7 mouse cellular contexts compared by ENCODE assay signal in genomic region chr1:36784365-36785134, GRCm38 (mm10). TPM values are rescaled to one million over a fixed set of nuclear protein-coding genes. Genes with fewer than 3 reads are reported as not detected.
A peak's percentile ranks its signal among the peaks of the same experiment; 100 is the strongest.
DNase-seq lines count a peak whose midpoint lies in the region; ATAC-seq lines count a peak whose summit lies in the region.

No protein-coding gene starts in this region.

- H3K4me1 ChIP-seq in intestine, embryonic 14.5 days (replicated peaks; ENCODE audit: control insufficient read depth, insufficient read depth, low read length) = peaks cover 14% of the 10 kb centered on the region

- peak overlapping the region; percentile 96 for H3K4me2 ChIP-seq in intestine, embryonic 14.5 days (ENCODE audit: low read length)

- no peaks in the 10 kb centered on the region for H3K9me3 ChIP-seq in intestine, embryonic 14.5 days (ENCODE audit: control insufficient read depth, low read length)

- no peaks in the 10 kb centered on the region for H3K27me3 ChIP-seq in intestine, embryonic 14.5 days (replicated peaks; ENCODE audit: control insufficient read depth, insufficient read depth, low read length)

- peak; percentile 82 for ATAC-seq in intestine, embryonic 14.5 days (replicated peaks; ENCODE audit: low FRiP score, low TSS enrichment, low read depth)
- peak; percentile 85 for ATAC-seq in megakaryocyte progenitor cell, adult 5-6 weeks (replicated peaks; ENCODE audit: poor library complexity)

- no peak overlapping the region for H3K27ac ChIP-seq in intestine, embryonic 14.5 days (ENCODE audit: low read depth)

- 4% methylated on average over 20 of the region's 20 CpGs for WGBS in intestine, embryonic 14.5 days

- H3K9ac ChIP-seq in intestine, embryonic 14.5 days (ENCODE audit: low read length) = peak overlapping the region; percentile 44

- H3K4me3 ChIP-seq in intestine, embryonic 14.5 days (ENCODE audit: low read depth, low read length) = peak overlapping the region; percentile 42

- peak; percentile 86 for DNase-seq in adrenal gland, postnatal 10 days
- DNase-seq in embryo, embryonic 11 days = peak; percentile 80
- peak; percentile 42 to 61 for DNase-seq in gastrocnemius, postnatal 36 days
- DNase-seq in intestine, embryonic 14.5 days (ENCODE audit: low spot score) = peak; percentile 93
- peak; percentile 83 to 85 for DNase-seq in left cerebral cortex, postnatal 10 days (ENCODE audit: extremely low spot score in 1 of 2, low spot score in 2 of 2)
- peak; percentile 81 for DNase-seq in right cerebral cortex, postnatal 25 days

- H3K36me3 ChIP-seq in intestine, embryonic 14.5 days (ENCODE audit: control insufficient read depth, insufficient read depth, low read length) = no peaks in the 10 kb centered on the region

- intact Hi-C loops in gastrocnemius, postnatal 36 days (cut with DNase I) = loop anchor here (2.0 to 5.0 kb wide), 2 partner anchors 393 to 466 kb away; no protein-coding TSS in a partner anchor
- intact Hi-C loops in left cerebral cortex, postnatal 10 days (cut with DNase I) = loop anchor here (5.0 kb wide), 1 partner anchor 468 kb away; no protein-coding TSS in a partner anchor

RNA-seq across cellular contexts. Expression of gene Zap70, which starts 23.0 kb away (rescaled TPM):
- total RNA-seq in adrenal gland, postnatal 10 days (2021) = 1 to 10 TPM; 2.1 to 2.4 TPM
- total RNA-seq in gastrocnemius, postnatal 36 days (2021) = under 1 TPM in 1 of 2 experiments, not detected in 1; 0.89 TPM
- polyA plus RNA-seq in intestine, embryonic 14.5 days (2014; fragmentation: Nextera tagmentation; extraction: Ambion mirVana) = 0.46 and 0.72 TPM in 2 replicates
- 1 to 10 TPM; 2.3 TPM for total RNA-seq in left cerebral cortex, postnatal 10 days (2021)
- 0.10 and 0.37 TPM in 2 replicates for total RNA-seq in megakaryocyte progenitor cell, adult 5-6 weeks (2015)
- not detected in 2 replicates for total RNA-seq in megakaryocyte progenitor cell, adult 5-6 weeks (2017)
